In the genomic region with DNA sequence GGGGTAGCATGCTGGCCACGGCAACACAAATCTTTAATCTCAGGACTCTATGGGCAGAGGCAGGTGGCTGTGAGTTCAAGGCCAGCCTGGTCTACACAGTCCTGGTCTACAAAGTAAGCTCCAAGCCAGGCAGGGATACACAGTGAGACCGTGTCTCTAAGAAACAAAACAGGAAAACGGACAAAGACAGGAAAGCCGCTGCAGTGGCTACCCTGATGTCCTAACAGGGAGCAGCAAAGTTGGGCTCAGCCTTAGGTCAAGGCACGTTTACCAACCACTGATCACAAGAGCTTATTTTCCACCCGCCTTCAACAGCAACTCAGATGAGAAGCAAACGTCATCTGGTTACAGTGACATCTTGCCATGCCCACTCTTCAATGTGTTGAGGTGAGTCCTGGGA, we compare ENCODE assay signal across 21 mouse cellular contexts. TPM values are rescaled to one million over a fixed set of nuclear protein-coding genes. Genes with fewer than 3 reads are reported as not detected.
DNase-seq lines count a peak whose midpoint lies in the region; ATAC-seq and TF ChIP-seq lines count a peak whose summit lies in the region.
"Had no signal": no experiment of that assay in that cellular context is flagged by ENCODE, and none has a peak within 500 bp of the region (broad histone marks: within the 10 kb centered on the region; RNA-seq: fewer than 3 reads in every experiment).

No protein-coding gene starts in this region.

- ATAC-seq in heart, embryonic 12.5 days (ENCODE audit: insufficient number of reproducible peaks, low FRiP score) = no peak
- ATAC-seq in heart, embryonic 16.5 days (replicated peaks; ENCODE audit: extremely low read depth, insufficient read depth, low FRiP score) = no peak
- ATAC-seq in erythroid progenitor cell, adult 5-6 weeks (replicated peaks; ENCODE audit: low FRiP score, poor library complexity, severe bottlenecking) = no peak
- no peak for ATAC-seq in stomach, postnatal 0 days (ENCODE audit: low FRiP score, low TSS enrichment)
- ATAC-seq: Patski had no signal

- DNase-seq in heart, adult 8-10 months (ENCODE audit: low spot score) = peak; percentile 46
- DNase-seq in lung, adult 18-20 months = peak; percentile 26 to 52
- DNase-seq in lung, postnatal 10 days = peak; percentile 44
- DNase-seq in ovary, postnatal 10 days (ENCODE audit: low spot score) = no peak
- no peak for DNase-seq in stomach, postnatal 0 days (ENCODE audit: low spot score)
- DNase-seq: B cell, adult 2 months; cerebellum, adult 11-12 months; cerebellum, postnatal 10 days; kidney, adult 11 months; kidney, postnatal 4 days; liver, embryonic 13.5 days; thymus, postnatal 14 days had no signal

- H3K9me3 ChIP-seq in heart, embryonic 12.5 days (replicated peaks) = no peaks in the 10 kb centered on the region
- H3K9me3 ChIP-seq in heart, embryonic 16.5 days (replicated peaks; ENCODE audit: control insufficient read depth, low read length) = no peaks in the 10 kb centered on the region
- H3K9me3 ChIP-seq in stomach, postnatal 0 days (ENCODE audit: control insufficient read depth, low read length) = no peaks in the 10 kb centered on the region
- H3K9me3 ChIP-seq: forebrain, embryonic 12.5 days; G1E; limb, embryonic 12.5 days; liver, embryonic 13.5 days; midbrain, embryonic 12.5 days had no signal

- no peak for TF ChIP-seq CTCF in stomach, postnatal 0 days (IDR thresholded peaks at IDR 0.05; ENCODE audit: low read depth)

- H3K36me3 ChIP-seq in heart, embryonic 12.5 days = peaks cover 55% of the 10 kb centered on the region
- H3K36me3 ChIP-seq in heart, embryonic 16.5 days (ENCODE audit: control insufficient read depth, insufficient read depth) = peaks cover 17% of the 10 kb centered on the region
- peaks cover 8% of the 10 kb centered on the region; the same call in 1 of the 2 replicates for H3K36me3 ChIP-seq in stomach, postnatal 0 days (ENCODE audit: control insufficient read depth, insufficient read depth, low read length)

- no peak overlapping the region for H3K27ac ChIP-seq in heart, embryonic 12.5 days (ENCODE audit: poor library complexity, severe bottlenecking)
- 0 out of 2 replicates have a peak overlapping the region, but pooled peaks have one; percentile 3 for H3K27ac ChIP-seq in heart, embryonic 16.5 days (ENCODE audit: low read length)
- no peak overlapping the region for H3K27ac ChIP-seq in stomach, postnatal 0 days (replicated peaks)
- H3K27ac ChIP-seq: forebrain, embryonic 12.5 days; limb, embryonic 12.5 days; liver, embryonic 13.5 days; midbrain, embryonic 12.5 days had no signal

- H3K4me2 ChIP-seq in heart, embryonic 12.5 days = no peak overlapping the region
- H3K4me2 ChIP-seq in heart, embryonic 16.5 days (ENCODE audit: low read depth, low read length) = no peak overlapping the region
- H3K4me2 ChIP-seq in stomach, postnatal 0 days (replicated peaks; ENCODE audit: low read depth) = no peak overlapping the region
- H3K4me2 ChIP-seq: forebrain, embryonic 12.5 days; limb, embryonic 12.5 days; liver, embryonic 13.5 days; midbrain, embryonic 12.5 days had no signal

- 0 out of 2 replicates have a peak, but pooled peaks cover under 1% of the 10 kb centered on the region for H3K4me1 ChIP-seq in heart, embryonic 12.5 days (replicated peaks)
- H3K4me1 ChIP-seq in heart, embryonic 16.5 days (ENCODE audit: control insufficient read depth, insufficient read depth, low read length) = no peaks in the 10 kb centered on the region
- H3K4me1 ChIP-seq in stomach, postnatal 0 days (replicated peaks; ENCODE audit: control insufficient read depth, insufficient read depth) = no peaks in the 10 kb centered on the region
- H3K4me1 ChIP-seq: forebrain, embryonic 12.5 days; limb, embryonic 12.5 days; liver, embryonic 13.5 days; midbrain, embryonic 12.5 days had no signal

- 78% methylated on average over 7 of the region's 7 CpGs for WGBS in heart, embryonic 12.5 days
- 72% methylated on average over 7 of the region's 7 CpGs for WGBS in heart, embryonic 16.5 days
- WGBS in stomach, postnatal 0 days = 87% methylated on average over 7 of the region's 7 CpGs

- H3K27me3 ChIP-seq in heart, embryonic 12.5 days (replicated peaks) = no peaks in the 10 kb centered on the region
- H3K27me3 ChIP-seq in heart, embryonic 16.5 days (ENCODE audit: control insufficient read depth, insufficient read depth, low read length) = no peaks in the 10 kb centered on the region
- H3K27me3 ChIP-seq in stomach, postnatal 0 days (ENCODE audit: control insufficient read depth, insufficient read depth, low read length) = no peaks in the 10 kb centered on the region
- H3K27me3 ChIP-seq: CH12.LX; forebrain, embryonic 12.5 days; limb, embryonic 12.5 days; liver, embryonic 13.5 days; midbrain, embryonic 12.5 days; Patski had no signal

- H3K4me3 ChIP-seq in heart, embryonic 12.5 days = no peak overlapping the region
- H3K4me3 ChIP-seq in heart, embryonic 16.5 days (ENCODE audit: low read length) = no peak overlapping the region
- H3K4me3 ChIP-seq in stomach, postnatal 0 days (ENCODE audit: low read depth, low read length) = no peak overlapping the region
- H3K4me3 ChIP-seq: forebrain, embryonic 12.5 days; limb, embryonic 12.5 days; liver, embryonic 13.5 days; midbrain, embryonic 12.5 days had no signal

- no peak for TF ChIP-seq EP300 in stomach, postnatal 0 days (optimal IDR thresholded peaks at IDR 0.05)

- H3K9ac ChIP-seq in heart, embryonic 12.5 days = no peak overlapping the region
- no peak overlapping the region for H3K9ac ChIP-seq in heart, embryonic 16.5 days (ENCODE audit: low read length)
- no peak overlapping the region for H3K9ac ChIP-seq in stomach, postnatal 0 days (ENCODE audit: low read length)
- H3K9ac ChIP-seq: forebrain, embryonic 12.5 days; limb, embryonic 12.5 days; liver, embryonic 13.5 days; midbrain, embryonic 12.5 days had no signal

RNA-seq across cellular contexts. Expression of a gene that starts 25.6 kb away (rescaled TPM):
- total RNA-seq in heart, adult 8-10 months (2022) = 1 to 10 TPM; 6.5 to 7.4 (median 7.0) TPM
- 4.7 and 4.9 TPM in 2 replicates for polyA plus RNA-seq in heart, embryonic 12.5 days (2016; fragmentation: Nextera tagmentation; extraction: Ambion mirVana)
- 4.2 and 4.6 TPM in 2 replicates for polyA plus RNA-seq in heart, embryonic 16.5 days (2015; fragmentation: Nextera tagmentation; extraction: Ambion mirVana)
- 1.4 and 2.5 TPM in 2 replicates for total RNA-seq in erythroid progenitor cell, adult 5-6 weeks (2015; ENCODE audit: low replicate concordance)
- 0.98 and 1.3 TPM in 2 replicates for total RNA-seq in erythroid progenitor cell, adult 5-6 weeks (2017; ENCODE audit: low replicate concordance)
- polyA plus RNA-seq in stomach, postnatal 0 days (2015; fragmentation: Nextera tagmentation; extraction: Ambion mirVana) = 2.0 and 2.2 TPM in 2 replicates

RNA-seq across cellular contexts. Expression of a gene that starts 39.6 kb away (rescaled TPM):
- total RNA-seq in heart, adult 8-10 months (2022) = 10 to 100 TPM; 52.7 to 71.3 (median 59.2) TPM
- 33.1 and 35.1 TPM in 2 replicates for polyA plus RNA-seq in heart, embryonic 12.5 days (2016; fragmentation: Nextera tagmentation; extraction: Ambion mirVana)
- polyA plus RNA-seq in heart, embryonic 16.5 days (2015; fragmentation: Nextera tagmentation; extraction: Ambion mirVana) = 19.7 and 20.8 TPM in 2 replicates
- total RNA-seq in erythroid progenitor cell, adult 5-6 weeks (2015; ENCODE audit: low replicate concordance) = 7.9 and 19.7 TPM in 2 replicates
- 4.8 and 13.7 TPM in 2 replicates for total RNA-seq in erythroid progenitor cell, adult 5-6 weeks (2017; ENCODE audit: low replicate concordance)
- polyA plus RNA-seq in stomach, postnatal 0 days (2015; fragmentation: Nextera tagmentation; extraction: Ambion mirVana) = 14.8 and 19.2 TPM in 2 replicates

Comparison
In these comparisons a context has a peak if more than half of its experiments do, and no peak if none do; other contexts are left out.
1. DNase-seq: peak in heart, adult 8-10 months (single experiment), lung, adult 18-20 months (2 of 2) and lung, postnatal 10 days (single experiment); none in ovary, postnatal 10 days (single experiment) and stomach, postnatal 0 days (single experiment).